Comparison of ENCODE assay signal across 9 mouse cellular contexts in genomic region chr10:83353680-83354332, GRCm38 (mm10). TPM values are rescaled to one million over a fixed set of nuclear protein-coding genes. Genes with fewer than 3 reads are reported as not detected.
A peak's percentile ranks its signal among the peaks of the same experiment; 100 is the strongest.
DNase-seq lines count a peak whose midpoint lies in the region; ATAC-seq and TF ChIP-seq lines count a peak whose summit lies in the region.
"Had no signal": no experiment of that assay in that cellular context is flagged by ENCODE, and none has a peak within 500 bp of the region (broad histone marks: within the 10 kb centered on the region; RNA-seq: fewer than 3 reads in every experiment).

No protein-coding gene starts in this region.

- H3K9me3 ChIP-seq in megakaryocyte, embryonic 14.5 days, result no peaks in the 10 kb centered on the region
- H3K9me3 ChIP-seq in hindbrain, embryonic 10.5 days, result no peaks in the 10 kb centered on the region
- H3K9me3 ChIP-seq: limb, embryonic 12.5 days had no signal

- H3K27me3 ChIP-seq in megakaryocyte, embryonic 14.5 days (replicated peaks), result peaks cover 17% of the 10 kb centered on the region
- 0 out of 2 replicates have a peak, but pooled peaks cover 4% of the 10 kb centered on the region for H3K27me3 ChIP-seq in hindbrain, embryonic 10.5 days (ENCODE audit: insufficient read depth, poor library complexity, severe bottlenecking)
- H3K27me3 ChIP-seq: limb, embryonic 12.5 days had no signal

- no peak for ATAC-seq in megakaryocyte, adult 5-6 weeks (ENCODE audit: poor library complexity, severe bottlenecking)

- TF ChIP-seq CTCF in gastrocnemius, adult 2 months (IDR thresholded peaks at IDR 0.05), result no peak

- H3K4me1 ChIP-seq in megakaryocyte, embryonic 14.5 days, result peaks cover 26% of the 10 kb centered on the region
- no peaks in the 10 kb centered on the region for H3K4me1 ChIP-seq in hindbrain, embryonic 10.5 days (replicated peaks)

- 60% methylated on average over 14 of the region's 14 CpGs for WGBS in hindbrain, embryonic 10.5 days

- peak overlapping the region; percentile 60 for H3K27ac ChIP-seq in gastrocnemius, adult 2 months
- H3K27ac ChIP-seq in hindbrain, embryonic 10.5 days, result no peak overlapping the region
- H3K27ac ChIP-seq: limb, embryonic 12.5 days had no signal

- intact Hi-C loops in gastrocnemius, adult 2 months (cut with DNase I), result loop anchor here (5.0 kb wide), 1 partner anchor 442 kb away; no protein-coding TSS in a partner anchor

- peak; percentile 33 for DNase-seq in gastrocnemius, adult 2 months
- peak; percentile 60 for DNase-seq in heart, postnatal 4 days
- peak; percentile 40 for DNase-seq in ovary, postnatal 14 days (ENCODE audit: low spot score)
- no peak for DNase-seq in thymus, postnatal 36 days
- no peak for DNase-seq in layer of hippocampus, postnatal 10 days (ENCODE audit: low spot score in 2 of 2)
- DNase-seq in hindbrain, embryonic 10.5 days (ENCODE audit: low spot score), result no peak

- H3K36me3 ChIP-seq in megakaryocyte, embryonic 14.5 days (replicated peaks; ENCODE audit: low read length), result no peaks in the 10 kb centered on the region
- H3K36me3 ChIP-seq in hindbrain, embryonic 10.5 days, result no peaks in the 10 kb centered on the region
- H3K36me3 ChIP-seq: limb, embryonic 12.5 days had no signal

- peak overlapping the region; percentile 76 for H3K4me3 ChIP-seq in megakaryocyte, embryonic 14.5 days (replicated peaks)
- peak overlapping the region; percentile 5 for H3K4me3 ChIP-seq in gastrocnemius, adult 2 months
- no peak overlapping the region for H3K4me3 ChIP-seq in hindbrain, embryonic 10.5 days
- H3K4me3 ChIP-seq: limb, embryonic 12.5 days had no signal

RNA-seq across cellular contexts. Expression of gene D10Wsu102e, which starts 6.2 kb away (rescaled TPM):
- polyA plus RNA-seq in megakaryocyte, embryonic 14.5 days (2012; ENCODE audit: insufficient read depth, low replicate concordance), result 0.09 and 0.10 TPM in 2 replicates
- 0.40 and 0.46 TPM in 2 replicates for total RNA-seq in megakaryocyte, adult 5-6 weeks (2015)
- 0.44 and 0.57 TPM in 2 replicates for total RNA-seq in megakaryocyte, adult 5-6 weeks (2017)
- under 1 TPM; 0.70 to 0.84 TPM for total RNA-seq in gastrocnemius, adult 2 months (2021)
- total RNA-seq in heart, postnatal 4 days (2021), result 1 to 10 TPM; 1.1 TPM
- total RNA-seq in layer of hippocampus, postnatal 10 days (2021), result 1 to 10 TPM; 2.7 to 3.1 TPM
- polyA plus RNA-seq in hindbrain, embryonic 10.5 days (2016; fragmentation: Nextera tagmentation; extraction: Ambion mirVana), result 0.94 and 1.2 TPM in 2 replicates

RNA-seq across cellular contexts. Expression of gene Slc41a2, which starts 16.1 kb away (rescaled TPM):
- 0.02 and 0.35 TPM in 2 replicates for polyA plus RNA-seq in megakaryocyte, embryonic 14.5 days (2012; ENCODE audit: insufficient read depth, low replicate concordance)
- total RNA-seq in megakaryocyte, adult 5-6 weeks (2015), result 0.52 and 0.76 TPM in 2 replicates
- 0.73 and 1.0 TPM in 2 replicates for total RNA-seq in megakaryocyte, adult 5-6 weeks (2017)
- 1 to 10 TPM in 1 of 2 experiments, under 1 TPM in 1; 0.46 to 1.1 TPM for total RNA-seq in gastrocnemius, adult 2 months (2021)
- total RNA-seq in heart, postnatal 4 days (2021), result 1 to 10 TPM; 1.7 to 2.3 TPM
- 10 to 100 TPM; 35.4 to 43.7 TPM for total RNA-seq in layer of hippocampus, postnatal 10 days (2021)
- 0.27 and 0.42 TPM in 2 replicates for polyA plus RNA-seq in hindbrain, embryonic 10.5 days (2016; fragmentation: Nextera tagmentation; extraction: Ambion mirVana)

Comparison
In these comparisons a context has a peak if more than half of its experiments do, and no peak if none do; other contexts are left out.
1. DNase-seq: peak in gastrocnemius, adult 2 months (single experiment), heart, postnatal 4 days (single experiment) and ovary, postnatal 14 days (single experiment); none in thymus, postnatal 36 days (0 of 2), layer of hippocampus, postnatal 10 days (0 of 2) and hindbrain, embryonic 10.5 days (single experiment).
2. RNA of gene Slc41a2, which starts 16.1 kb away (total RNA-seq): 35.4 to 43.7 TPM in layer of hippocampus, postnatal 10 days; 1.7 to 2.3 TPM in heart, postnatal 4 days, 0.46 to 1.1 TPM in gastrocnemius, adult 2 months and 0.52 to 1.0 TPM in megakaryocyte, adult 5-6 weeks; every median in the first group is over 10 times any median in the second.